Mouse (Mus musculus) spleen, adult 2 months (tissue): ENCODE data around the gene Gm4969.

Source experiments
- CTCF ChIP-seq: fragments of 200-500 bp; IDR thresholded peaks from 2 replicates; pipeline ENCODE4 v1.5.1; 2011; ENCODE audit warnings: mild to moderate bottlenecking, inconsistent platforms; ENCODE audit not compliant: insufficient read depth, insufficient read length, insufficient replicate concordance; ENCODE audit errors: extremely low read depth
- POLR2A ChIP-seq: fragments of 200-500 bp; IDR thresholded peaks from 2 replicates; pipeline ENCODE4 v1.6.1; 2011; ENCODE audit warnings: low read depth, low read length, inconsistent platforms

GRCm38 (mm10) chr7:19098811-19099210, 19.4 kb downstream of the Gm4969 start:
- TF ChIP-seq CTCF (no peak), POLR2A (no peak)
